Mouse (Mus musculus) lung, adult 2 months (tissue): ENCODE data around the gene Spaca3.

Experiments used
- CTCF ChIP-seq: fragments of 200-500 bp; IDR thresholded peaks from 2 replicates; pipeline ENCODE4 v1.5.1; 2011; ENCODE audit warnings: mild to moderate bottlenecking, low read length, control low read depth; ENCODE audit not compliant: insufficient read depth
- POLR2A ChIP-seq: fragments of 200-500 bp; IDR thresholded peaks from 2 replicates; pipeline ENCODE4 v1.6.1; 2011; ENCODE audit warnings: low read depth, mild to moderate bottlenecking, control low read depth, low read length, borderline replicate concordance; ENCODE audit errors: extremely low read depth

DNA sequence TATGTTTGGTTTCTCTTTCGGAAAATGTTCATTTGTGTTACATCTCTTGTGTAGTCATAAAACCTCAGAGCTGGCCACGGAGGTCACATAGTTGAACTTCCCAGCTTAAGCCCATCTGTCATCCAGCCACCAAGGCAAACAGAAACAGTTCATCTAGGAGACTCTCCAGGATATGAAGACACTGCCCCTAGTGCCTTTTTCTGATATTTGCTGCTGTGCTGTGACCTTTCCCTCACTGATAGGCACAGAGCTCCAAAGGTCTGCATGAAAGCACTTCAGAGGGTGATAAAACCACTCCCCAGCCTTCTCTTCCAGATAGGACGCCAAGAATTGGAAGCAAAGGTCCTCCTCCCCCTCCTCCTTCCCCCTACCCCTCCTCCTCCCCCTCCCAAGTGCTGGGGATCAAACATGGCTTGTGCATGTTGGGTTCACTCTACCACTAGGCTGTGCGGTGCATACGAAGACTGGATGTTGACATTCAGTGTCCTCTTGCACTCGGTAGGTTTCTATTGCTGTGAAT, 49.6 kb upstream of the Spaca3 start:
- TF ChIP-seq CTCF (no peak), POLR2A (no peak)
